Mouse (Mus musculus): ENCODE measurements at regions not wholly inside any gene's neighbourhood (a gene's known extent, or its start where the extent isn't known, plus 50 kb on each side); places are given as distances from the start of the nearest gene placed in this dataset.

DNA sequence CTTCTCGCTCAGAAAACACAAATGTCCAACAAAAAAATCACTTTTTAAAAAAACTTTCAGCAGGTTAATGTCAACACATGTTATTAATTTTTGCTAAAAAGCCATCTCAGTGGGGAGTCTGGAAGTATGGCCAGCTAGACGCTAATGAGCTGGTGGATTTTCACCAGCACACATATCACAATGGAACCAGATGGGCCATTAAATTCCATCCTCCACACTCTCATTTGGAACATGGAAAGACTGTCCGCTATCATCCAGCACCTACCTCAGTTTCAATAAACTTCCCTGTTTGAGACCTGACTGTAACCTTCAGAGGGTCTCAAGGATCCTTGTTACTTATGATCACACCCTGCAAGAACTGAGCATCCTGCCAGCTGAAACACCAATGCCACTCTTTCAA lies 296.7 kb downstream of the Dcdc2c start:
- H3K79me3 ChIP-seq (ENCODE audit: low read depth): no peaks in the 10 kb centered on the region
- no peaks in the 10 kb centered on the region for H3K27me3 ChIP-seq (ENCODE audit: control insufficient read depth, insufficient read depth, insufficient read length)
- no peak overlapping the region for H3K4me3 ChIP-seq (ENCODE audit: insufficient read depth, poor library complexity, severe bottlenecking)
- no peak overlapping the region for H3ac ChIP-seq (ENCODE audit: control insufficient read depth, insufficient read length, low read depth)
- TF ChIP-seq USF1 (IDR thresholded peaks at IDR 0.05; ENCODE audit: low read depth) (no peak), MYOD1 (IDR thresholded peaks at IDR 0.05; ENCODE audit: control insufficient read depth, insufficient read length, low read depth) (no peak), CTCF (IDR thresholded peaks at IDR 0.05; ENCODE audit: control insufficient read depth, insufficient read depth, insufficient read length) (no peak), CEBPB (IDR thresholded peaks at IDR 0.05; ENCODE audit: low read depth) (no peak), MAX (IDR thresholded peaks at IDR 0.05) (no peak), MYOG (IDR thresholded peaks at IDR 0.05; ENCODE audit: control insufficient read depth, extremely low read depth, insufficient read length) (no peak), FOSL1 (IDR thresholded peaks at IDR 0.05; ENCODE audit: insufficient read depth, low read length, poor library complexity, severe bottlenecking) (no peak)
- H3K36me3 ChIP-seq (ENCODE audit: control insufficient read depth, insufficient read depth): no peaks in the 10 kb centered on the region
- H3K79me2 ChIP-seq (ENCODE audit: control insufficient read depth, insufficient read depth): no peaks in the 10 kb centered on the region

DNA sequence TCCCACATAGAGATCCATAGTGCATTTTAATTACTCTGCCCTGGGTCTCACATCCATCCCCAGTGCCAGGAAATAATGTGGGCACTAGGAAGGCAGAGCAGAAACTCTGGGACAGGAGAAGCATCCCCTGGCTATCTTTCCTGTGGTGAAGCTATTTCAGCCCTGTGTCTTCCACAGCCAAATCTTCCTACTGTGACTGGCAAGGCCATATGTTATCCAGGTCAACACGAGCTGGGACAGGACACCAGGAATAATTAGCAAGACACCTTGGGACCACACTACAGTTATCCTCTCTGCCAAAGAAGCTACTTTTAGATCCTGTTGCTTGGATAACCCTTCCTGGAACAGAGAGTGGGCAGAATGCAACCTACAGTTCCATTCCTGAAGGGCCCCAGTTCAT lies 301.7 kb downstream of the Dcdc2c start:
- Histone ChIP-seq H3ac (ENCODE audit: control insufficient read depth, insufficient read length, low read depth) (no peak overlapping the region), H3K36me3 (ENCODE audit: control insufficient read depth, insufficient read depth) (no peaks in the 10 kb centered on the region), H3K79me2 (ENCODE audit: control insufficient read depth, insufficient read depth) (no peaks in the 10 kb centered on the region), H3K4me3 (ENCODE audit: insufficient read depth, poor library complexity, severe bottlenecking) (no peak overlapping the region), H3K27me3 (ENCODE audit: control insufficient read depth, insufficient read depth, insufficient read length) (no peaks in the 10 kb centered on the region), H3K79me3 (ENCODE audit: low read depth) (no peaks in the 10 kb centered on the region)
- TF ChIP-seq CEBPB (IDR thresholded peaks at IDR 0.05; ENCODE audit: low read depth) (no peak), MYOD1 (IDR thresholded peaks at IDR 0.05; ENCODE audit: control insufficient read depth, insufficient read length, low read depth) (no peak), MYOG (IDR thresholded peaks at IDR 0.05; ENCODE audit: control insufficient read depth, extremely low read depth, insufficient read length) (no peak), CTCF (IDR thresholded peaks at IDR 0.05; ENCODE audit: control insufficient read depth, insufficient read depth, insufficient read length) (no peak), USF1 (IDR thresholded peaks at IDR 0.05; ENCODE audit: low read depth) (no peak)

DNA sequence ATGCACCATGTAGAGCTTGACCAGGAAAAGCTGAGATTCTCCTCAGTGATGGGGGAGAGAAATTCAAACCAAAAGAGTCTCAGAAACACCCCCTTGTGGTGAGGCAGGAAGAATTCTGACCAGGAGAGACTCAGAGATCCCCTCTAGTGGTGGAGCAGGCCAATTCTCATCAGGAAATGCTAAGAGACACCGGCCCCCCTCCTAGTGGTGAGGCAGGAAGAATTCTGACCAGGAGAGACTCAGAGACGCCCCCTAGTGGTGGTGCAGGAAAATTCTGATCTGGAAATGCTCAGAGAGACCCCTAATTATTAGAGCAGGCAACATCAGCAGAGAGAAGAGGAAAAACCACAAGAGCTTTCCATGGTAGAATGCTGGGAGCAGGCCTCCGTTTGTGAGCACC lies 303.4 kb downstream of the Dcdc2c start:
- no peak for TF ChIP-seq FOSL1 (IDR thresholded peaks at IDR 0.05; ENCODE audit: insufficient read depth, low read length, poor library complexity, severe bottlenecking)
- TF ChIP-seq MYOG (IDR thresholded peaks at IDR 0.05; ENCODE audit: control insufficient read depth, extremely low read depth, insufficient read length): no peak
- TF ChIP-seq MAX (IDR thresholded peaks at IDR 0.05): no peak
- no peak for TF ChIP-seq USF1 (IDR thresholded peaks at IDR 0.05; ENCODE audit: low read depth)
- no peak for TF ChIP-seq CEBPB (IDR thresholded peaks at IDR 0.05; ENCODE audit: low read depth)
- TF ChIP-seq MYOD1 (IDR thresholded peaks at IDR 0.05; ENCODE audit: control insufficient read depth, insufficient read length, low read depth): no peak
- TF ChIP-seq CTCF (IDR thresholded peaks at IDR 0.05; ENCODE audit: control insufficient read depth, insufficient read depth, insufficient read length): no peak

DNA sequence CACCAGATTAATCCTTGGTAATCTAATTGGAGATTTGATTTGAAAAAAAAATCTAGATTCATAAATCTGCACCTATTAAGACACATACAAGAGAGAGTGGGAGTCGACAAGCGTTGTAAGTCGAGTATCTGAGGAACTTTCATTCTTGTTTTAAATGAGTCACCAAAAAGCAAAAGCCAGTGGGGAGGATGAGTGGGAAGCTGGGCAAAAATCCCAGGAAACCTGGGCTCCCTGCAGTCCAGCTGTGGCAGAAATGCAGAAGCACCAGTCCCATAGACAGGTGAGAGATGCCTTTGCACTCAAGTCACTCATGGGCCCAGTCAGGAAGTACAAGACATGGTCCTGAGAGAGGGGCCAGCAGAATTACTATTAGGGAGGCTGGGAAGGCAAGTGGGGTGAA lies 303.9 kb downstream of the Dcdc2c start:
- no peak for TF ChIP-seq MAX (IDR thresholded peaks at IDR 0.05)
- no peaks in the 10 kb centered on the region for H3K27me3 ChIP-seq (ENCODE audit: control insufficient read depth, insufficient read depth, insufficient read length)
- H3K36me3 ChIP-seq (ENCODE audit: control insufficient read depth, insufficient read depth): no peaks in the 10 kb centered on the region

More for the DNA sequence above, 303.4 kb downstream of the Dcdc2c start:
- Histone ChIP-seq H3ac (ENCODE audit: control insufficient read depth, insufficient read length, low read depth) (no peak overlapping the region), H3K4me3 (ENCODE audit: insufficient read depth, poor library complexity, severe bottlenecking) (no peak overlapping the region), H3K36me3 (ENCODE audit: control insufficient read depth, insufficient read depth) (no peaks in the 10 kb centered on the region), H3K27me3 (ENCODE audit: control insufficient read depth, insufficient read depth, insufficient read length) (no peaks in the 10 kb centered on the region), H3K79me2 (ENCODE audit: control insufficient read depth, insufficient read depth) (no peaks in the 10 kb centered on the region), H3K79me3 (ENCODE audit: low read depth) (no peaks in the 10 kb centered on the region)

DNA sequence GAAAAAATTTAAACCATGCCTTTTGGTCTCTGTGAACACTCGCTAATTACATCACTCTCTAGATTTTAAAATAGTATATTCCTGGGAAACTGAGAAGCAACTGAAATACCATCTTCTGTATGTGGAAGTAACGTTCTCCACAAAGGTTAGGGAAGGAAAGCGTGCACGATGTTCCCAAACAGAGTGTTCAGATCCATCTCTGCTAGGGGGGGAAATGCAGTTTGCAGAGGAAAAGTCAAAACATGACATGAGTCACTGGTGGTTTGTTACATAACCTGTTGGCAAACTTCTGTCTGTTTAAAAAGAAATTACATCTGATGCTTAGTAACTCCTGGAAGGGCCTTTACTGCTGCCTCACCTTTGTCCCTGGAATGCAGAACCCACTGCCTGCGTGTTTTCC lies 314.2 kb downstream of the Dcdc2c start:
- H3K36me3 ChIP-seq (ENCODE audit: control insufficient read depth, insufficient read depth): no peaks in the 10 kb centered on the region
- H3K79me2 ChIP-seq (ENCODE audit: control insufficient read depth, insufficient read depth): no peaks in the 10 kb centered on the region
- TF ChIP-seq USF1 (IDR thresholded peaks at IDR 0.05; ENCODE audit: low read depth) (no peak), MYOD1 (IDR thresholded peaks at IDR 0.05; ENCODE audit: control insufficient read depth, insufficient read length, low read depth) (no peak), FOSL1 (IDR thresholded peaks at IDR 0.05; ENCODE audit: insufficient read depth, low read length, poor library complexity, severe bottlenecking) (no peak), CEBPB (IDR thresholded peaks at IDR 0.05; ENCODE audit: low read depth) (no peak), CTCF (IDR thresholded peaks at IDR 0.05; ENCODE audit: control insufficient read depth, insufficient read depth, insufficient read length) (no peak), MAX (IDR thresholded peaks at IDR 0.05) (no peak), MYOG (IDR thresholded peaks at IDR 0.05; ENCODE audit: control insufficient read depth, extremely low read depth, insufficient read length) (no peak)
- H3K4me3 ChIP-seq (ENCODE audit: insufficient read depth, poor library complexity, severe bottlenecking): no peak overlapping the region
- H3K79me3 ChIP-seq (ENCODE audit: low read depth): no peaks in the 10 kb centered on the region
- no peak overlapping the region for H3ac ChIP-seq (ENCODE audit: control insufficient read depth, insufficient read length, low read depth)
- H3K27me3 ChIP-seq (ENCODE audit: control insufficient read depth, insufficient read depth, insufficient read length): no peaks in the 10 kb centered on the region

More for the DNA sequence above, 303.9 kb downstream of the Dcdc2c start:
- Histone ChIP-seq H3K4me3 (ENCODE audit: insufficient read depth, poor library complexity, severe bottlenecking) (no peak overlapping the region), H3K79me3 (ENCODE audit: low read depth) (no peaks in the 10 kb centered on the region), H3K79me2 (ENCODE audit: control insufficient read depth, insufficient read depth) (no peaks in the 10 kb centered on the region), H3ac (ENCODE audit: control insufficient read depth, insufficient read length, low read depth) (no peak overlapping the region)

DNA sequence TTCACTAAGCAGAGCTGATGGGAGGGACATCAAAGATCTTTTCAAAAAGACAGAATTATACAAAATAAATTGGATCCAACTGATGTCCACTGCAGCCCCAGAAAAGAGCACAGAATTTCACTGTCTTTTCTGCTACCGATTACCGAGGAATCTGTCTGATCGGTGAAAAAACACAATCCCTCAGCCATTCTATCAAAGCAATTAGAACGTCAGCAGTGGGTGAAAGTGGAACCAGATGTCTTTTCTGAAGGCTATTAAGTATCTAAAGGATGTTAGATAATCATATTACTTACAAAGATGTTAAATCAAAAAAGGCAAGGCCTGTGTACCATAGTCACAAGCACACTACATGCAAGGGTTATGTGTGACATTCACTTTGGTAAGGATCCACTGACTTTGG lies 315.2 kb downstream of the Dcdc2c start:
- Histone ChIP-seq H3ac (ENCODE audit: control insufficient read depth, insufficient read length, low read depth) (no peak overlapping the region), H3K79me2 (ENCODE audit: control insufficient read depth, insufficient read depth) (no peaks in the 10 kb centered on the region), H3K36me3 (ENCODE audit: control insufficient read depth, insufficient read depth) (no peaks in the 10 kb centered on the region), H3K79me3 (ENCODE audit: low read depth) (no peaks in the 10 kb centered on the region), H3K27me3 (ENCODE audit: control insufficient read depth, insufficient read depth, insufficient read length) (no peaks in the 10 kb centered on the region), H3K4me3 (ENCODE audit: insufficient read depth, poor library complexity, severe bottlenecking) (no peak overlapping the region)
- TF ChIP-seq MAX (IDR thresholded peaks at IDR 0.05) (no peak), MYOD1 (IDR thresholded peaks at IDR 0.05; ENCODE audit: control insufficient read depth, insufficient read length, low read depth) (no peak), MYOG (IDR thresholded peaks at IDR 0.05; ENCODE audit: control insufficient read depth, extremely low read depth, insufficient read length) (no peak), CEBPB (IDR thresholded peaks at IDR 0.05; ENCODE audit: low read depth) (no peak), USF1 (IDR thresholded peaks at IDR 0.05; ENCODE audit: low read depth) (no peak), CTCF (IDR thresholded peaks at IDR 0.05; ENCODE audit: control insufficient read depth, insufficient read depth, insufficient read length) (no peak), FOSL1 (IDR thresholded peaks at IDR 0.05; ENCODE audit: insufficient read depth, low read length, poor library complexity, severe bottlenecking) (no peak)
